Mouse (Mus musculus) cortical plate, adult 2 months (tissue): ENCODE measurements at regions not wholly inside any gene's neighbourhood (a gene's known extent, or its start where the extent isn't known, plus 50 kb on each side); places are given as distances from the start of the nearest gene placed in this dataset.

Experiments
- H3K27ac ChIP-seq: fragments of 200-500 bp; 2 replicates; pipeline ENCODE4 v1.5.1; 2012; ENCODE audit warnings: low read length, control low read depth, inconsistent platforms; ENCODE audit not compliant: insufficient read depth
- H3K4me1 ChIP-seq: fragments of 200-500 bp; 2 replicates; pipeline ENCODE4 v1.6.1; 2011; ENCODE audit warnings: low read length; ENCODE audit not compliant: control insufficient read depth, insufficient read depth
- H3K4me3 ChIP-seq: fragments of 200-500 bp; 2 replicates; pipeline ENCODE4 v1.5.1; 2011; ENCODE audit warnings: mild to moderate bottlenecking, low read length, control low read depth; ENCODE audit not compliant: insufficient read depth
- CTCF ChIP-seq: fragments of 200-500 bp; IDR thresholded peaks from 2 replicates; pipeline ENCODE4 v1.5.1; 2011; ENCODE audit warnings: mild to moderate bottlenecking, control low read depth, low read length; ENCODE audit not compliant: insufficient read depth; ENCODE audit errors: extremely low read depth
- POLR2A ChIP-seq: fragments of 200-500 bp; IDR thresholded peaks from 2 replicates; pipeline ENCODE4 v1.6.1; 2011; ENCODE audit warnings: mild to moderate bottlenecking, low read length, control low read depth; ENCODE audit not compliant: insufficient read depth; ENCODE audit errors: extremely low read depth

- TF ChIP-seq CTCF (no peak), POLR2A (no peak)
- Histone ChIP-seq H3K27ac (no peak overlapping the region), H3K4me3 (no peak overlapping the region), H3K4me1 (no peaks in the 10 kb centered on the region)
Measured at GRCm38 (mm10) chr8:10855696-10856095, 152.6 kb downstream of the Irs2 start.

GRCm38 (mm10) chr8:10855131-10855530 is 153.1 kb downstream of the Irs2 start:
- Histone ChIP-seq H3K4me1 (no peaks in the 10 kb centered on the region), H3K27ac (no peak overlapping the region), H3K4me3 (no peak overlapping the region)
- TF ChIP-seq POLR2A (no peak), CTCF (no peak)

GRCm38 (mm10) chr8:10854600-10854999 is 153.7 kb downstream of the Irs2 start:
- no peak overlapping the region for H3K27ac ChIP-seq
- no peaks in the 10 kb centered on the region for H3K4me1 ChIP-seq
- TF ChIP-seq CTCF (no peak), POLR2A (no peak)
- H3K4me3 ChIP-seq, result no peak overlapping the region

- no peak for TF ChIP-seq POLR2A
- TF ChIP-seq CTCF, result no peak
- Histone ChIP-seq H3K4me1 (no peaks in the 10 kb centered on the region), H3K27ac (no peak overlapping the region), H3K4me3 (no peak overlapping the region)
Measured at GRCm38 (mm10) chr8:10853901-10854300, 154.4 kb downstream of the Irs2 start.

GRCm38 (mm10) chr8:10849916-10850315 is 158.3 kb downstream of the Irs2 start:
- Histone ChIP-seq H3K27ac (no peak overlapping the region), H3K4me3 (no peak overlapping the region), H3K4me1 (no peaks in the 10 kb centered on the region)
- TF ChIP-seq CTCF (no peak), POLR2A (no peak)

- Histone ChIP-seq H3K4me1 (no peaks in the 10 kb centered on the region), H3K4me3 (no peak overlapping the region), H3K27ac (no peak overlapping the region)
- TF ChIP-seq CTCF, result no peak
- no peak for TF ChIP-seq POLR2A
Measured at GRCm38 (mm10) chr8:10845607-10846006, 162.7 kb downstream of the Irs2 start.

- TF ChIP-seq CTCF, result no peak
- no peak for TF ChIP-seq POLR2A
- Histone ChIP-seq H3K4me1 (no peaks in the 10 kb centered on the region), H3K4me3 (no peak overlapping the region), H3K27ac (no peak overlapping the region)
Measured at GRCm38 (mm10) chr8:10840853-10841531, 167.3 kb downstream of the Irs2 start.

- H3K4me3 ChIP-seq, result no peak overlapping the region
- no peaks in the 10 kb centered on the region for H3K4me1 ChIP-seq
- no peak overlapping the region for H3K27ac ChIP-seq
- TF ChIP-seq CTCF (no peak), POLR2A (no peak)
Measured at GRCm38 (mm10) chr8:10840044-10840443, 168.2 kb downstream of the Irs2 start.

- Histone ChIP-seq H3K4me3 (no peak overlapping the region), H3K4me1 (no peaks in the 10 kb centered on the region), H3K27ac (no peak overlapping the region)
- no peak for TF ChIP-seq POLR2A
- TF ChIP-seq CTCF, result no peak
Measured at GRCm38 (mm10) chr8:10835054-10835453, 173.2 kb downstream of the Irs2 start.

GRCm38 (mm10) chr8:10831864-10832263 is 176.4 kb downstream of the Irs2 start:
- Histone ChIP-seq H3K4me3 (no peak overlapping the region), H3K4me1 (no peaks in the 10 kb centered on the region)
- TF ChIP-seq POLR2A (no peak), CTCF (no peak)

More at GRCm38 (mm10) chr8:10831864-10832263, 176.4 kb downstream of the Irs2 start:
- H3K27ac ChIP-seq, result no peak overlapping the region
